Mouse (Mus musculus): ENCODE results near the gene Myo9a. TPM values are rescaled to one million over a fixed set of nuclear protein-coding genes. Genes with fewer than 3 reads are reported as not detected.

Gene Myo9a
- polyA plus RNA-seq, 1 experiment from 2014 or later = 27.2 TPM

DNA sequence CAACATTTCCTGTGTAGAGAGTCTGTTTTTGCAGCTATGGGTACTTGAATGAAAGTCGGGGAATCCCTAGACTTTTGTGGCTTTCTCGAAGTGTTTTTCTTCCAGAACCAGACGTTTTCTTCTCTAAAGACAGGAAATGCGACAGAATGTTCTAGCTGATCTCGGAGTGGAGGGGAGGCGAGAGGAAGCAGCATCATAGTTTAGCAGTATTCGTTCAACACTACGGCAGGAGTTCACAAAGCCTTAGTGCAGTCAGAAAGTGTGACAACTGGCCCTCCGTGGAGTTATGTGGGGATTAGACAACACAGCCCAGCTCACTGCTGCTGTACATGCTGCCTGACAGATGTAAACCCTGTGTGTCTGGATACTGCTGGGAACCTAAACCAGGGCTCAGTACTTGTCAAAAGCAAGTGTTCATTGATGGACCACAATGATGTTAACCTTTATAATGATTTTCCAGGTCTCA is 191.2 kb downstream of the Myo9a start:
- Histone ChIP-seq H3K36me3 (ENCODE audit: control insufficient read depth, insufficient read depth) (no peaks in the 10 kb centered on the region), H3K4me3 (replicated peaks; ENCODE audit: low read length) (no peak overlapping the region), H3K27me3 (replicated peaks; ENCODE audit: control insufficient read depth, insufficient read depth, low read length) (no peaks in the 10 kb centered on the region), H3K27ac (ENCODE audit: low read length) (no peak overlapping the region), H3K9me3 (ENCODE audit: control insufficient read depth, low read length) (no peaks in the 10 kb centered on the region), H3K4me2 (ENCODE audit: low read length) (no peak overlapping the region), H3K9ac (replicated peaks; ENCODE audit: low read depth, low read length) (no peak overlapping the region), H3K4me1 (replicated peaks; ENCODE audit: control insufficient read depth, insufficient read depth, low read length) (no peaks in the 10 kb centered on the region)
- ATAC-seq = no peak
- 77% methylated on average over 9 of the region's 9 CpGs for WGBS

GRCm38 (mm10) chr9:59942501-59943085 is 191.9 kb downstream of the Myo9a start:
- Histone ChIP-seq H3K4me3 (replicated peaks; ENCODE audit: low read length) (no peak overlapping the region), H3K4me1 (replicated peaks; ENCODE audit: control insufficient read depth, insufficient read depth, low read length) (no peaks in the 10 kb centered on the region)
- WGBS = 62% methylated on average over 5 of the region's 5 CpGs

GRCm38 (mm10) chr9:59943826-59944225 is 193.1 kb downstream of the Myo9a start:
- no peak overlapping the region for H3K9ac ChIP-seq (replicated peaks; ENCODE audit: low read depth, low read length)
- no peaks in the 10 kb centered on the region for H3K4me1 ChIP-seq (replicated peaks; ENCODE audit: control insufficient read depth, insufficient read depth, low read length)
- WGBS = 89% methylated on average over 6 of the region's 6 CpGs
- H3K9me3 ChIP-seq (ENCODE audit: control insufficient read depth, low read length) = no peaks in the 10 kb centered on the region
- H3K36me3 ChIP-seq (ENCODE audit: control insufficient read depth, insufficient read depth) = no peaks in the 10 kb centered on the region
- H3K4me2 ChIP-seq (ENCODE audit: low read length) = no peak overlapping the region
- H3K4me3 ChIP-seq (replicated peaks; ENCODE audit: low read length) = no peak overlapping the region
- no peaks in the 10 kb centered on the region for H3K27me3 ChIP-seq (replicated peaks; ENCODE audit: control insufficient read depth, insufficient read depth, low read length)
- H3K27ac ChIP-seq (ENCODE audit: low read length) = no peak overlapping the region
- no peak for ATAC-seq

More at GRCm38 (mm10) chr9:59942501-59943085, 191.9 kb downstream of the Myo9a start:
- Histone ChIP-seq H3K4me2 (ENCODE audit: low read length) (no peak overlapping the region), H3K9ac (replicated peaks; ENCODE audit: low read depth, low read length) (no peak overlapping the region), H3K9me3 (ENCODE audit: control insufficient read depth, low read length) (no peaks in the 10 kb centered on the region), H3K27me3 (replicated peaks; ENCODE audit: control insufficient read depth, insufficient read depth, low read length) (no peaks in the 10 kb centered on the region), H3K36me3 (ENCODE audit: control insufficient read depth, insufficient read depth) (no peaks in the 10 kb centered on the region), H3K27ac (ENCODE audit: low read length) (no peak overlapping the region)
- ATAC-seq = no peak

GRCm38 (mm10) chr9:59945241-59945640 is 194.5 kb downstream of the Myo9a start:
- no peak for ATAC-seq
- Histone ChIP-seq H3K36me3 (ENCODE audit: control insufficient read depth, insufficient read depth) (no peaks in the 10 kb centered on the region), H3K9me3 (ENCODE audit: control insufficient read depth, low read length) (no peaks in the 10 kb centered on the region), H3K27ac (ENCODE audit: low read length) (no peak overlapping the region), H3K27me3 (replicated peaks; ENCODE audit: control insufficient read depth, insufficient read depth, low read length) (no peaks in the 10 kb centered on the region), H3K4me2 (ENCODE audit: low read length) (no peak overlapping the region), H3K4me3 (replicated peaks; ENCODE audit: low read length) (no peak overlapping the region), H3K9ac (replicated peaks; ENCODE audit: low read depth, low read length) (no peak overlapping the region), H3K4me1 (replicated peaks; ENCODE audit: control insufficient read depth, insufficient read depth, low read length) (no peaks in the 10 kb centered on the region)
- 83% methylated on average over 3 of the region's 3 CpGs for WGBS

DNA sequence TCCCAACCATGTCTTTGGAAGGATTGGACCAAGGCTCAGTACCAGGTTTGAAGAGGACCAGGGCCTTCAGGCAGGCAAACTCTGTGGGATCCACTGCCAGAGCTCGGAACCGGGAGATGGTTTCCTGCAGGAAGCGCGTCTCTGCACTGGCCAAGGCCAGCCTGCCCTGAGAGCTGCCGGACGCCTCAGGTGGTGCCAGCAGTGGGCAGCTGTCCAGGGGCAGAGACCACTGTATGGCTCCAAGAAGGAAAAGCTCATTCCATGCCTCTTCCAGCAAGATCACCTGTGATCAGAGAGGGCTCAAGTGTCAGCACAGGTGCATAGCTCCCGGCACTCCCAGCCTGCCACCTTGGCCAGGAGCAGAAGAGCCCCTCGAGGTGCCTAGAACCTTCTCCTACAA is 196.6 kb downstream of the Myo9a start:
- Histone ChIP-seq H3K9me3 (ENCODE audit: control insufficient read depth, low read length) (no peaks in the 10 kb centered on the region), H3K4me3 (replicated peaks; ENCODE audit: low read length) (no peak overlapping the region), H3K4me2 (ENCODE audit: low read length) (no peak overlapping the region), H3K27ac (ENCODE audit: low read length) (no peak overlapping the region), H3K9ac (replicated peaks; ENCODE audit: low read depth, low read length) (no peak overlapping the region), H3K27me3 (replicated peaks; ENCODE audit: control insufficient read depth, insufficient read depth, low read length) (no peaks in the 10 kb centered on the region), H3K4me1 (replicated peaks; ENCODE audit: control insufficient read depth, insufficient read depth, low read length) (no peaks in the 10 kb centered on the region), H3K36me3 (ENCODE audit: control insufficient read depth, insufficient read depth) (no peaks in the 10 kb centered on the region)
- 87% methylated on average over 8 of the region's 8 CpGs for WGBS
- no peak for ATAC-seq

GRCm38 (mm10) chr9:59948226-59948625 is 197.5 kb downstream of the Myo9a start:
- Histone ChIP-seq H3K4me1 (replicated peaks; ENCODE audit: control insufficient read depth, insufficient read depth, low read length) (no peaks in the 10 kb centered on the region), H3K36me3 (ENCODE audit: control insufficient read depth, insufficient read depth) (no peaks in the 10 kb centered on the region), H3K4me2 (ENCODE audit: low read length) (no peak overlapping the region), H3K9me3 (ENCODE audit: control insufficient read depth, low read length) (no peaks in the 10 kb centered on the region), H3K27me3 (replicated peaks; ENCODE audit: control insufficient read depth, insufficient read depth, low read length) (no peaks in the 10 kb centered on the region), H3K9ac (replicated peaks; ENCODE audit: low read depth, low read length) (no peak overlapping the region), H3K27ac (ENCODE audit: low read length) (no peak overlapping the region), H3K4me3 (replicated peaks; ENCODE audit: low read length) (no peak overlapping the region)
- 71% methylated on average over 8 of the region's 8 CpGs for WGBS
- ATAC-seq = no peak

DNA sequence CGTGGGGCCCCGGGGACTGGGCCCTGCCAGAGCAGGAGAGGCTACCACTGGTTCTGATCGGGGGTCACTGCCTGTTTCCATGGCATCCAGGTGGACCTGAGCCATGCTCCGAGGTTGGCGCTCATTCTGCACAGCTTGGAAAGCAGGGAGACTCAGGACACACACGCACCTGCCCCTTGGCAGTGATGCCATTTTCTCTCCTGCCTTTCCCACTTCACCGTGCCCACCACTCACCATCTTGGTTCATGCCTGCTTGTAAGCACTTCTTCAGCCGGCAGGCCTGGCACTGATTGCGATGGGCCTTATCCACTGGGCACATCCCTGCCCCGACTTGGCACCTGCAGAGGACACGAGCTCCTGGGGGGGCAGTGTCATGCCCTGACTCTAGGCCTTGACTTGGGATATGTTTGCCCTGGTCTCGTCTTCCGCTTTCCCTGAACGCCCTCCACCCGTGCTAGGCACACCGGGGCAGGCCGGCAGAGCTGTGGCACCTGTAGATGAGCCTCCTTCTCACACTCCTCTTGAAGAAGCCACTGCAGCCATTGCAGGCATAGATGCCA is 198.1 kb downstream of the Myo9a start:
- Histone ChIP-seq H3K9ac (replicated peaks; ENCODE audit: low read depth, low read length) (no peak overlapping the region), H3K36me3 (ENCODE audit: control insufficient read depth, insufficient read depth) (no peaks in the 10 kb centered on the region), H3K4me2 (ENCODE audit: low read length) (no peak overlapping the region), H3K9me3 (ENCODE audit: control insufficient read depth, low read length) (no peaks in the 10 kb centered on the region), H3K4me3 (replicated peaks; ENCODE audit: low read length) (no peak overlapping the region), H3K4me1 (replicated peaks; ENCODE audit: control insufficient read depth, insufficient read depth, low read length) (no peaks in the 10 kb centered on the region), H3K27me3 (replicated peaks; ENCODE audit: control insufficient read depth, insufficient read depth, low read length) (no peaks in the 10 kb centered on the region), H3K27ac (ENCODE audit: low read length) (no peak overlapping the region)
- no peak for ATAC-seq
- 88% methylated on average over 17 of the region's 17 CpGs for WGBS

GRCm38 (mm10) chr9:59949511-59949910 is 198.8 kb downstream of the Myo9a start:
- H3K4me1 ChIP-seq (replicated peaks; ENCODE audit: control insufficient read depth, insufficient read depth, low read length) = no peaks in the 10 kb centered on the region
- no peaks in the 10 kb centered on the region for H3K27me3 ChIP-seq (replicated peaks; ENCODE audit: control insufficient read depth, insufficient read depth, low read length)
- H3K9me3 ChIP-seq (ENCODE audit: control insufficient read depth, low read length) = no peaks in the 10 kb centered on the region
- 88% methylated on average over 6 of the region's 6 CpGs for WGBS
- H3K36me3 ChIP-seq (ENCODE audit: control insufficient read depth, insufficient read depth) = no peaks in the 10 kb centered on the region
- no peak overlapping the region for H3K4me2 ChIP-seq (ENCODE audit: low read length)
- H3K4me3 ChIP-seq (replicated peaks; ENCODE audit: low read length) = no peak overlapping the region
- H3K27ac ChIP-seq (ENCODE audit: low read length) = no peak overlapping the region
- no peak overlapping the region for H3K9ac ChIP-seq (replicated peaks; ENCODE audit: low read depth, low read length)
- ATAC-seq = no peak

DNA sequence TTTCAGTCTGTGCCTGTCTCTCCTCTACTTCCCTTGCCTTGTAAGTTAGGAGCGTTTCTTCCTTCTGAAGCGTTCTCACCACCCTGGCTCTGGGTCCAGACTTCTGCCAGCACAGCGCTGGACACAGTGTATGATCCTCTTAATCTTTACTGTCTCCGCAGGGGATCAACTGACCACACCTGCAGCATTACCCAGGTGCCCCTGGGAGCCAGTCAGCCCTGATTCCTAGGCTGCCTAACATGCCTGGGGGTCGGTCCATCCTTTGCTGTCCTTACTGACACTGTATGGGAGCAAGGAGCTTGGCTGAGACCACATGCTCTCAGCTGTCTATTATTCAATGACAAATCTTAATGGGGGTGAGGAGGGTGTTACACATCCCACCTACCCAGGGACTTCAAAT is 199.3 kb downstream of the Myo9a start:
- H3K4me3 ChIP-seq (replicated peaks; ENCODE audit: low read length) = no peak overlapping the region
- no peaks in the 10 kb centered on the region for H3K27me3 ChIP-seq (replicated peaks; ENCODE audit: control insufficient read depth, insufficient read depth, low read length)
- H3K9ac ChIP-seq (replicated peaks; ENCODE audit: low read depth, low read length) = no peak overlapping the region
- no peak overlapping the region for H3K4me2 ChIP-seq (ENCODE audit: low read length)
- WGBS = 90% methylated on average over 5 of the region's 5 CpGs
- no peaks in the 10 kb centered on the region for H3K36me3 ChIP-seq (ENCODE audit: control insufficient read depth, insufficient read depth)
- no peaks in the 10 kb centered on the region for H3K9me3 ChIP-seq (ENCODE audit: control insufficient read depth, low read length)
- no peaks in the 10 kb centered on the region for H3K4me1 ChIP-seq (replicated peaks; ENCODE audit: control insufficient read depth, insufficient read depth, low read length)
- ATAC-seq = no peak
- no peak overlapping the region for H3K27ac ChIP-seq (ENCODE audit: low read length)
